Mouse (Mus musculus): Measurements from ENCODE around the gene Lrrk1. TPM values are rescaled to one million over a fixed set of nuclear protein-coding genes. Genes with fewer than 3 reads are reported as not detected.
"Not testable (repeated sequence)": the region's sequence is repeated elsewhere in the genome, so short reads cannot be mapped to it uniquely, and the experiment has no call there.

Gene Lrrk1
- polyA plus RNA-seq, 1 experiment from 2014 or later = 2.9 TPM

DNA sequence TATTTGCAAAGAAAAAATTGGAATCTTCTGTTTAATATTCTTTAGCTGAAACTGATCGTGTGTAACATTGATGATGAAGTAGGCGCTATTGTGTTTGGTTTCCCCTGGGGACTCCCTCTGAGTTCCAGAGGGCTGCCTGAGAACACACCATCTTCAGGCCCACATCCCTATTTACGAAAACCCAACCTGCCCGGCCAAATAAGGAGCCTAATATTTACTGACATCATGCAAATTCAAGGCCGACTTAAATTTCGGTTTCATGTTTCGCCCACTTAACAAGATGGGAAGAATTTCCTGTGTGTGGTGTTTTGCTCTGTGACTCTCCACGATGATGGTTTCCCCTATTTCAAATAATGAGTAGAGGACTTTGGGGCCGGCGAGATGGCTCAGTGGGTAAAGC lies 189.7 kb downstream of the Lrrk1 start:
- Histone ChIP-seq H3K4me1 (ENCODE audit: control insufficient read depth, insufficient read depth, low read length) (no peaks in the 10 kb centered on the region), H3K36me3 (ENCODE audit: control insufficient read depth, insufficient read depth, low read length) (no peaks in the 10 kb centered on the region), H3K9ac (ENCODE audit: low read length) (no peak overlapping the region), H3K4me3 (ENCODE audit: low read depth, low read length) (no peak overlapping the region), H3K27ac (ENCODE audit: low read depth, low read length) (no peak overlapping the region), H3K9me3 (ENCODE audit: control insufficient read depth, low read length) (no peaks in the 10 kb centered on the region), H3K4me2 (no peak overlapping the region), H3K27me3 (ENCODE audit: control insufficient read depth, insufficient read depth, low read length) (no peaks in the 10 kb centered on the region)
- ATAC-seq (ENCODE audit: low FRiP score) (no peak), DNase-seq (ENCODE audit: low spot score, missing footprints) (peak; percentile 56)
- WGBS = 91% methylated on average over 10 of the region's 10 CpGs

DNA sequence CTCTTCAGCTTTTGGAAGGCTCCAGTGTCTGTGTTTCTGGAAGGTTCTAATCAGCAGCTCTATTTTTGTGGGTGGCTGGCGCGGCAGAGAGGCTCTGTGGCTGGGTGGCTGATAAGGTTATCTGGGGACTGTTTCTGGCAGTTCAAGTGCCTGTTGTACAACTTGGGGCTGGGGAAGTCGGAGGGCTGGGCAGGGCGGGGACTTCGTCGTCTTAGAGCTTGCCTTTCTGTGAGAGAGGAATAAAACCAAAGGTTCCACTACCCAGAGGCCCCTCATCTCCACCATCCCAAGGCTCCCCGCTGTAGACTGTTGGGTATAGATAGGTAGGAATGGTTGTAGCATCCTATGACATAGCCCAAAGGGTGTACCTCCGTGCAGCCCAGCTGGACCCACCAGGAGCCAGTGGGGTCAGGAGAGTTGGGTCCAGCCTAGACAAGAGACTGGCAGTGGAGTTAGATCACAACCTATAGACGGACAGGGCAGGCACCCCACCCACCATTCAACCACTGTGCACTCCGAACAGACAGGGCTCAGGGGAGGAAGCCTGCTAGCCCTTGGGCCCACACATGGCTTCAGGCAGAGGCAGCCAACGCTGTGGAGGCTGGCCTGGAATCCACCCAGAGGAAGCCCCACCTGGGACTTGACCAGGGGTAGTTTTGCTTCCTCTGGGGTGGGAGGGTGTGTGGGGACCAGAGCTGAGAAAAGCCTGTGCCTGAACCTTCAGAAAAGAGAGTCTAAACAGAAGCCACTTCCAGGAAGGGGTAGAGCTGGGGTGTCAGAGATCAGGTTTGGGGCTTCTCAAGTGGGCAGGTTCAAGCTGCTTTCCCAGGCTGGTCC lies 191.3 kb downstream of the Lrrk1 start:
- H3K4me2 ChIP-seq = no peak overlapping the region
- no peak overlapping the region for H3K27ac ChIP-seq (ENCODE audit: low read depth, low read length)
- DNase-seq (ENCODE audit: low spot score, missing footprints) (peak; percentile 51), ATAC-seq (ENCODE audit: low FRiP score) (no peak)
- H3K36me3 ChIP-seq (ENCODE audit: control insufficient read depth, insufficient read depth, low read length) = no peaks in the 10 kb centered on the region
- no peaks in the 10 kb centered on the region for H3K4me1 ChIP-seq (ENCODE audit: control insufficient read depth, insufficient read depth, low read length)
- H3K9ac ChIP-seq (ENCODE audit: low read length) = no peak overlapping the region
- H3K9me3 ChIP-seq (ENCODE audit: control insufficient read depth, low read length) = no peaks in the 10 kb centered on the region
- no peak overlapping the region for H3K4me3 ChIP-seq (ENCODE audit: low read depth, low read length)
- 86% methylated on average over 11 of the region's 11 CpGs for WGBS
- H3K27me3 ChIP-seq (ENCODE audit: control insufficient read depth, insufficient read depth, low read length) = no peaks in the 10 kb centered on the region

DNA sequence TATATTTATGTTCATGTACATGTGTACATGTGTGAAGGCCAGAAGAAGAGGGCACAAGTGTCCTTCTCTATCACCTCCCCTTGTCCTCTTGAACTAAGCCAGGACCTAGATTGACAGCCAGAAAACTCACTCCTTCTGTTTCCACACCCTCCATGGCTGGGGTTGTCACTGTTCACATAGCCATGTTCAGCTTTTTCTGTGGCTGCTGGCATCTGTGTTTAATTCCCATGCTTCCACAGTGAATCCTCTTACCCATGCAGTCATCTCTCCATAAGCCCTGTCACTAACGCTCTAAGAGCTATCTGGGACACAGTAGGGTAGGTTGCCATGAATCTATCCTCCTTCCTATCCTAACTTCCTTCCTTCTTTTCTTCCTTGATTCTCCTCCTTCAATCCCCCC lies 192.3 kb downstream of the Lrrk1 start:
- DNase-seq (ENCODE audit: low spot score, missing footprints) (peak; percentile 8), ATAC-seq (ENCODE audit: low FRiP score) (no peak)
- H3K9ac ChIP-seq (ENCODE audit: low read length) = no peak overlapping the region
- 89% methylated on average over 1 of the region's 1 CpGs for WGBS
- no peak overlapping the region for H3K4me2 ChIP-seq
- no peak overlapping the region for H3K4me3 ChIP-seq (ENCODE audit: low read depth, low read length)
- no peaks in the 10 kb centered on the region for H3K4me1 ChIP-seq (ENCODE audit: control insufficient read depth, insufficient read depth, low read length)
- H3K36me3 ChIP-seq (ENCODE audit: control insufficient read depth, insufficient read depth, low read length) = no peaks in the 10 kb centered on the region
- no peaks in the 10 kb centered on the region for H3K27me3 ChIP-seq (ENCODE audit: control insufficient read depth, insufficient read depth, low read length)
- H3K27ac ChIP-seq (ENCODE audit: low read depth, low read length) = no peak overlapping the region
- no peaks in the 10 kb centered on the region for H3K9me3 ChIP-seq (ENCODE audit: control insufficient read depth, low read length)

DNA sequence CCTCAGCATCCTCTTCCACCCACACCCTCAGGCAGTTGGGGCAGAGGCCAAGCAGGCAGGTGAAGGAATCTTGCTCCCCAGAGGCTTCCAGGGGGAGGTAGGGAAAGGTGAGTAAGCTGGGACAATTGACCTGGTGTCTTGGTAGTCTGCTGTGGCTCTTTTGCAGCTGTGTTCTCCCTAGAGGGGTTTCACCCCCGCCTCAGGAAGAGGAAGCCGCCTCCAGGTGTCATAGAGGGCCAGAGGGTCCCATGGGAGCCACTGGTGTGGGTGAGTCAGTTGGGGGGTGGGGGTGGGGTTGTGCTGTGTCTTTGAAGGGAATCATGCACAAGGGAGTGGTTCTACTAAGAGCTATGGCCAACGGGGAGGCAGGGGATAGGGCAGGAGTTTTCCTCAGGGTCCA lies 193.6 kb downstream of the Lrrk1 start:
- no peak for ATAC-seq (ENCODE audit: low FRiP score)
- 89% methylated on average over 3 of the region's 3 CpGs for WGBS
- H3K9me3 ChIP-seq (ENCODE audit: control insufficient read depth, low read length) = no peaks in the 10 kb centered on the region

DNA sequence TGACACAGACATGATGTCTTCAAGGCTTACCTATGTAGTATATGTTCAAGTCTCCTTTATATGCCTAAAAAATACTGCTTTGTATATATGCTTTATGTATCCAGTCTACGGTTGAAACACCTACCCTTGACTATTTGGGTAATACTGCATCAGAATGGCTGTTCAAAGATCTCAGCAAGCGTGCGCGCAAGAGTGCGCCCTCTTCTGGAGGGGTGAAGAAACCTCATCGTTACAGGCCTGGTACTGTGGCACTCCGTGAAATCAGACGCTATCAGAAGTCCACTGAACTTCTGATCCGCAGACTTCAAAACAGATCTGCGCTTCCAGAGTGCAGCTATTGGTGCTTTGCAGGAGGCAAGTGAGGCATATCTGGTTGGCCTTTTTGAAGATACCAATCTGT lies 197.8 kb downstream of the Lrrk1 start:
- WGBS = 91% methylated on average over 10 of the region's 10 CpGs
- ATAC-seq (ENCODE audit: low FRiP score); H3K4me1 ChIP-seq (ENCODE audit: control insufficient read depth, insufficient read depth, low read length); H3K27me3 ChIP-seq (ENCODE audit: control insufficient read depth, insufficient read depth, low read length); H3K27ac ChIP-seq (ENCODE audit: low read depth, low read length); H3K36me3 ChIP-seq (ENCODE audit: control insufficient read depth, insufficient read depth, low read length); H3K9me3 ChIP-seq (ENCODE audit: control insufficient read depth, low read length); H3K4me3 ChIP-seq (ENCODE audit: low read depth, low read length); H3K4me2 ChIP-seq; H3K9ac ChIP-seq (ENCODE audit: low read length): not testable (repeated sequence)
- DNase-seq (ENCODE audit: low spot score, missing footprints) = peak; percentile 56

More for the DNA sequence above, 193.6 kb downstream of the Lrrk1 start:
- Histone ChIP-seq H3K9ac (ENCODE audit: low read length) (no peak overlapping the region), H3K4me2 (no peak overlapping the region), H3K4me3 (ENCODE audit: low read depth, low read length) (no peak overlapping the region), H3K27ac (ENCODE audit: low read depth, low read length) (no peak overlapping the region), H3K27me3 (ENCODE audit: control insufficient read depth, insufficient read depth, low read length) (no peaks in the 10 kb centered on the region), H3K36me3 (ENCODE audit: control insufficient read depth, insufficient read depth, low read length) (no peaks in the 10 kb centered on the region), H3K4me1 (ENCODE audit: control insufficient read depth, insufficient read depth, low read length) (no peaks in the 10 kb centered on the region)
- DNase-seq (ENCODE audit: low spot score, missing footprints) = no peak

DNA sequence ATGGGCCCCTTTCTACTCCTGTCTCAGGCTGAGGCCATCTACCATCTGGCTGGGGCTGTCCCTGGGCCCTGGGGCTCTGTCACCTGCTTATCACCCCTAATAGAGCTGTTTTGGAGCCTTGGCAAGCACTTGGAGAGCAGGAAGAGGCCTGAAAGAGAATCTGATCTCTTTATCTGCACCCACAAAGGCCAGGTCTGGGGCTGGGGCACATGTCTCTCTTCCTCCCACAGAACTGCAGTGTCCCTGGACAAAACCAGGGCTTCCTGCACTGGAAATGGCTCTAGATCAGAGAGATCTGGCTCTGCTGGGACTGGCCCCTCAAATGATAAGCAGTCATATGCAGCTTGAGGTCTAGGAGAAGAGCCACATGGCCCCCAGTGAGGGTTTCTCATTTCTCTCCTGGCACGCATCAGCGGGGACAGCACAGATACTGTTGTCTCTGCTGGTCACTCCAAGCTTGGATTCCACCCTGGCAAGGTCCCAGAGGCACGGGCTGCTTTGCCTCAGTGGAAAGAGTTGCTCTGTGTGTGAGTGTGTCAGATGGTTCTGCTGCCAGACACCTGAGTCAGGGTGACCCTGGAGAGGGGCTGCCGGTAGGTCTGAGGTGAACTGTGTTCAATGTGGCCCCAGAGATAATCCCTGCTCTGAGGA lies 200.4 kb downstream of the Lrrk1 start:
- ATAC-seq (ENCODE audit: low FRiP score) = no peak
- H3K9me3 ChIP-seq (ENCODE audit: control insufficient read depth, low read length) = no peaks in the 10 kb centered on the region
- H3K4me2 ChIP-seq = no peak overlapping the region
- no peaks in the 10 kb centered on the region for H3K4me1 ChIP-seq (ENCODE audit: control insufficient read depth, insufficient read depth, low read length)
- no peak overlapping the region for H3K4me3 ChIP-seq (ENCODE audit: low read depth, low read length)
- WGBS = 85% methylated on average over 4 of the region's 4 CpGs
- H3K36me3 ChIP-seq (ENCODE audit: control insufficient read depth, insufficient read depth, low read length) = no peaks in the 10 kb centered on the region
- H3K27ac ChIP-seq (ENCODE audit: low read depth, low read length) = no peak overlapping the region
- no peak overlapping the region for H3K9ac ChIP-seq (ENCODE audit: low read length)
- DNase-seq (ENCODE audit: low spot score, missing footprints) = peak; percentile 56
- no peaks in the 10 kb centered on the region for H3K27me3 ChIP-seq (ENCODE audit: control insufficient read depth, insufficient read depth, low read length)

DNA sequence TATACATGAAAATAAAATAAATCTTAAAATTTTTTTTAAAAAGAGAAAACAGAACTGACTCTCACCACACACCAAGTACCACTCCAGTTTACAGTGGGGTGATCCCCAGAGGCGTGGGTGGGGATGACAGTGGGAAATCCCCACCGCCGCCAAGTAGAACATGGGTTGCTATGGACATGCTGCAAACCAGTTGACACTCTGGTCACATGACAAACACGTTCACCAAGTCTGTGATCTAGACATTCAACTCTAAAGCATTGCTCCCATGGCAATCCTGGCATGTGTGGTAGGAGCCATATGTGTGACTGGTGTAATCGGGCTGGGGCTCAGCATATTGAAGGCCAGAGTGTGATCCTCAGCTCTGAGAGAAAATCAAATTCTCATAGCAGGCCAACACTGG lies 202.8 kb downstream of the Lrrk1 start:
- ATAC-seq (ENCODE audit: low FRiP score) = no peak
- WGBS = 90% methylated on average over 5 of the region's 5 CpGs
- H3K4me2 ChIP-seq = no peak overlapping the region

DNA sequence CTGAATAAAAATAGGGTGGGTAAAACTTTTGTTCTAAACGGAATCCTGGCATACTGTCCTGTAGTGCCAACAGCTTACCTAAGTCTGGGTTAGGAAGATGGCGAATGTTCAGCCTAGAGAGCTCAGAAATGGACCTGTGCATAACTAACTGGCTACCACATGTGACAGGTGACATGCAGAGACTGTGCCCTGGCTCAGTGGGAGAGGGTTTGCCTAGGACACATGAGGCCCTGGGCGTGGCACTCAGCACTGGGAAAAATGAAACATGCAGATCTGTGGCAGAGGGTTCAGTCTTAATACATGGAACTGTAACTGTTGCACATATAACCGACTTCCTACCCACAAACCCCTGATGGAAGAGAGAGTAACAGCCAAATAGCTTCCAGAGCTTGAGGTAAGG lies 204.1 kb downstream of the Lrrk1 start:
- no peaks in the 10 kb centered on the region for H3K36me3 ChIP-seq (ENCODE audit: control insufficient read depth, insufficient read depth, low read length)
- no peak for ATAC-seq (ENCODE audit: low FRiP score)
- H3K9me3 ChIP-seq (ENCODE audit: control insufficient read depth, low read length) = no peaks in the 10 kb centered on the region
- H3K4me1 ChIP-seq (ENCODE audit: control insufficient read depth, insufficient read depth, low read length) = no peaks in the 10 kb centered on the region
- H3K27ac ChIP-seq (ENCODE audit: low read depth, low read length) = no peak overlapping the region
- WGBS = 83% methylated on average over 4 of the region's 4 CpGs
- no peak overlapping the region for H3K9ac ChIP-seq (ENCODE audit: low read length)
- DNase-seq (ENCODE audit: low spot score, missing footprints) = peak; percentile 2
- H3K4me3 ChIP-seq (ENCODE audit: low read depth, low read length) = no peak overlapping the region
- no peak overlapping the region for H3K4me2 ChIP-seq
- no peaks in the 10 kb centered on the region for H3K27me3 ChIP-seq (ENCODE audit: control insufficient read depth, insufficient read depth, low read length)

More for the DNA sequence above, 202.8 kb downstream of the Lrrk1 start:
- Histone ChIP-seq H3K4me3 (ENCODE audit: low read depth, low read length) (no peak overlapping the region), H3K9ac (ENCODE audit: low read length) (no peak overlapping the region), H3K27me3 (ENCODE audit: control insufficient read depth, insufficient read depth, low read length) (no peaks in the 10 kb centered on the region), H3K4me1 (ENCODE audit: control insufficient read depth, insufficient read depth, low read length) (no peaks in the 10 kb centered on the region), H3K9me3 (ENCODE audit: control insufficient read depth, low read length) (no peaks in the 10 kb centered on the region), H3K27ac (ENCODE audit: low read depth, low read length) (no peak overlapping the region), H3K36me3 (ENCODE audit: control insufficient read depth, insufficient read depth, low read length) (no peaks in the 10 kb centered on the region)
- no peak for DNase-seq (ENCODE audit: low spot score, missing footprints)

DNA sequence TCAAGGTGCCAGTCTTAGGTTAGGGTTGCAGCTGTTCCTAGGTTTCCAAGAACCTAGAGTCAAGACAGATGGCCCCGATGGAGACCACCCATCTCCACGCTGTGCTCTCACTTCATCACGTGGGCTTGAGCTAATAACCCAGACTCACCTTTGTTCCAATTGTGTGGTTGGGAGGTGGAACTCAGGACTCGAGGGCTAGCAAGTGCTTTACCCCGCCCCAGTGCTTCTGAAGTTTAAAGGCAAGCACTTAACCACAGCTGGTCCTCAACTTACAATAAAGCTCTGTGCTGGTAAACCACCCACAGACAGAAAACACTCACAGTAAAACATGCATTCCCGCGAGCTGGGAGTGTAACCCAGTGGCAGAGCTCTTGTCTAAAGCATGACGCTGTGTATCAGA lies 204.7 kb downstream of the Lrrk1 start:
- Histone ChIP-seq H3K4me1 (ENCODE audit: control insufficient read depth, insufficient read depth, low read length) (no peaks in the 10 kb centered on the region), H3K27ac (ENCODE audit: low read depth, low read length) (no peak overlapping the region), H3K9me3 (ENCODE audit: control insufficient read depth, low read length) (no peaks in the 10 kb centered on the region), H3K27me3 (ENCODE audit: control insufficient read depth, insufficient read depth, low read length) (no peaks in the 10 kb centered on the region), H3K36me3 (ENCODE audit: control insufficient read depth, insufficient read depth, low read length) (no peaks in the 10 kb centered on the region), H3K4me2 (no peak overlapping the region), H3K4me3 (ENCODE audit: low read depth, low read length) (no peak overlapping the region), H3K9ac (ENCODE audit: low read length) (no peak overlapping the region)
- 85% methylated on average over 8 of the region's 8 CpGs for WGBS
- no peak for DNase-seq (ENCODE audit: low spot score, missing footprints)
- no peak for ATAC-seq (ENCODE audit: low FRiP score)

Measured in midbrain, embryonic 11.5 days (tissue).